Mouse (Mus musculus) kidney, postnatal 25 days (tissue): ENCODE data around the gene Tns4.

Experiments
- DNase-seq, 2 experiments: peaks; one replicate each; pipeline ENCODE4 v3.0.0; 2021; ENCODE audit warnings: mixed read lengths in 2 of 2

Tns4 gene

GRCm38 (mm10) chr11:99117907-99118306 is 28.8 kb upstream of the Tns4 start:
- no peak for DNase-seq

GRCm38 (mm10) chr11:99115940-99116339 is 26.8 kb upstream of the Tns4 start:
- no peak for DNase-seq

GRCm38 (mm10) chr11:99113111-99113510 is 24.0 kb upstream of the Tns4 start:
- DNase-seq: no peak

GRCm38 (mm10) chr11:99112700-99113099 is 23.6 kb upstream of the Tns4 start:
- no peak for DNase-seq

- no peak for DNase-seq
These were observed 22.5 kb upstream of the Tns4 start for GRCm38 (mm10) chr11:99111631-99112030.

- DNase-seq: no peak
These were observed 22.0 kb upstream of the Tns4 start for GRCm38 (mm10) chr11:99111155-99111554.

- no peak for DNase-seq
These were observed 21.4 kb upstream of the Tns4 start for GRCm38 (mm10) chr11:99110370-99111110.

GRCm38 (mm10) chr11:99108296-99108695 is 19.2 kb upstream of the Tns4 start:
- no peak for DNase-seq

GRCm38 (mm10) chr11:99105981-99106726 is 17.0 kb upstream of the Tns4 start:
- DNase-seq: peak; percentile 73 to 87

GRCm38 (mm10) chr11:99104609-99105410 is 15.7 kb upstream of the Tns4 start:
- no peak for DNase-seq

GRCm38 (mm10) chr11:99102575-99103270 is 13.6 kb upstream of the Tns4 start:
- DNase-seq: no peak

- DNase-seq: no peak
These were observed 12.6 kb upstream of the Tns4 start for GRCm38 (mm10) chr11:99101693-99102092.

GRCm38 (mm10) chr11:99100215-99100614 is 11.1 kb upstream of the Tns4 start:
- no peak for DNase-seq

- DNase-seq: peak; percentile 59 to 67
These were observed 10.4 kb upstream of the Tns4 start for GRCm38 (mm10) chr11:99099516-99099915.

- DNase-seq: no peak
These were observed 9.8 kb upstream of the Tns4 start for GRCm38 (mm10) chr11:99098924-99099323.

- no peak for DNase-seq
These were observed 8.1 kb upstream of the Tns4 start for GRCm38 (mm10) chr11:99096996-99097774.

GRCm38 (mm10) chr11:99096417-99096816 is 7.3 kb upstream of the Tns4 start:
- DNase-seq: no peak

GRCm38 (mm10) chr11:99095759-99096158 is 6.7 kb upstream of the Tns4 start:
- DNase-seq: no peak

- DNase-seq: no peak
These were observed 6.0 kb upstream of the Tns4 start for GRCm38 (mm10) chr11:99094911-99095676.

- no peak for DNase-seq
These were observed 4.6 kb upstream of the Tns4 start for GRCm38 (mm10) chr11:99093740-99094139.

GRCm38 (mm10) chr11:99091666-99092065 is 2.6 kb upstream of the Tns4 start:
- no peak for DNase-seq
